9 mouse cellular contexts compared by ENCODE assay signal in the genomic region with DNA sequence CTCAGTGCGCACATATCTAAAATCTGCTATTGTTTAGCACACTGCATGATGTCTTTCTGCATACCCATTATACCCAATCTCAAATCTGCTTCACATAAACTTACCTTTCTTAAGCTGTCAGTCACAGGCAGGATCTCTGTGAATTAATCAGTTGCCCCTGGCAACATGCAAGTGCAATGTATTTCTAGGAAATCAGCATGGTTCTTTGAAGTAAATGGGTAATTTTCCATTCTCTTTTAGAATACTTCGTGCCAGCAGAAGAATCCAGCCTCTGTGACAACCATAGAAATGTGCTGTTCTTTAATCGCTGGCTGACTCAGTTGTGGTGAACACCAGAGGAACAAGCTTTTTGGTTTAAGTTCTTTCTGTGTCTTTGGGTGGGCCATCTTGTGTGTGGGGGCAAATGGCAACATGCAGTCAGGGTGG.
A peak's percentile ranks its signal among the peaks of the same experiment; 100 is the strongest.
DNase-seq lines count a peak whose midpoint lies in the region.
"Had no signal": no experiment of that assay in that cellular context is flagged by ENCODE, and none has a peak within 500 bp of the region (broad histone marks: within the 10 kb centered on the region; RNA-seq: fewer than 3 reads in every experiment).

No protein-coding gene starts in this region.

- DNase-seq in adrenal gland, adult 2 months: peak; percentile 33
- no peak for DNase-seq in adrenal gland, adult 8-10 months
- DNase-seq in right cerebral cortex, adult 2 months (ENCODE audit: low spot score in 2 of 2): peak; percentile 16 to 21
- no peak for DNase-seq in right cerebral cortex, postnatal 25 days
- peak; percentile 20 to 37 for DNase-seq in layer of hippocampus, postnatal 14 days (ENCODE audit: low spot score in 2 of 2)
- peak; percentile 48 for DNase-seq in telencephalon, adult 2 months (ENCODE audit: low read depth, low spot score)
- no peak for DNase-seq in retina, embryonic 14.5 days (ENCODE audit: low spot score)
- DNase-seq in heart, adult 8-10 months (ENCODE audit: low spot score): no peak
- DNase-seq: lung, adult 2 months had no signal

Comparison
In these comparisons a context has a peak if more than half of its experiments do, and no peak if none do; other contexts are left out.
1. DNase-seq: peak in adrenal gland, adult 2 months (single experiment), right cerebral cortex, adult 2 months (2 of 2), layer of hippocampus, postnatal 14 days (2 of 2) and telencephalon, adult 2 months (single experiment); none in adrenal gland, adult 8-10 months (single experiment), right cerebral cortex, postnatal 25 days (single experiment), retina, embryonic 14.5 days (single experiment) and heart, adult 8-10 months (single experiment).